Mouse (Mus musculus): ENCODE data around the gene Itgb6.

Gene Itgb6

GRCm38 (mm10) chr2:60712891-60713290 lies 9.6 kb downstream of the Itgb6 start:
- no peak for DNase-seq (ENCODE audit: low spot score in 2 of 2)

GRCm38 (mm10) chr2:60712483-60712882 lies 10.0 kb downstream of the Itgb6 start:
- DNase-seq (ENCODE audit: low spot score in 2 of 2): no peak

GRCm38 (mm10) chr2:60711098-60711880 lies 11.2 kb downstream of the Itgb6 start:
- DNase-seq (ENCODE audit: low spot score in 2 of 2): no peak

DNA sequence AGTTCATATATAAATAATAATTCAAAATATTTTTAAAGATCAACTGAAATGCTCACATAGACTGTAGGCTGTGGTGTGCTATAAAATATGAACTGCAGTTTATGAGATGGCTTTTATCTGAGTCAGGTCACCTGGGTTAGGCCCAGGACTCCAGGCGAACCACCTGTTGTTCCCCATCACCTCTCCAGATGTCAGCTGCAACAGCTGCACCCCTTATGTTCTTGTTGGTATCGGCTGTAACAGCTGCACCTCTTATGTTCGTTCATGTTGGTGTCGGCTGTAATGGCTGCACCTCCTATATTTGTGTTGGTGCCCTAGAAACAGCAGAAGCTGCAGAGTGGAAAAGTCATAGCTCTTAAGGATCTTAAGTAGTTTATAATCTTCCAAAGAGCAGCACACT lies 12.1 kb downstream of the Itgb6 start:
- DNase-seq (ENCODE audit: low spot score in 2 of 2): no peak

DNA sequence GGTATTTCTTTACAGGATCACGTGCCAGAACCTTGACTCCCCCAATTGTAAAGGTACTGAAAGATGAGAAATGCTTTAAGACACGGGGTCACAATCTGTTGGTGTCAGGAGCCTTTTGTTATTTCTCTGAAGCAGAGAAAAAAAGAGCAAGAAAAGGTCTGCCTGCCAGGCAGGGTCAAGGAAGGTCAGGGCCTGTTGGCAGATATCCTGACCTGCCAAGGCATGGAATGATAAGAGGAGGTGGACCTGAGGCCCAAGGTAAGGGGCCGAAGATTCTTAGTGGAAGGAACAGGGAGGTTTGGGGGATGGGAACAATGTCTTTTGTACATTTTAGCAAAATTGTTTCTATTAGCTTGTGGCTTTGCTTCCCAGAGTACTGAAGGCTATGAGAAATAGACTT lies 13.8 kb downstream of the Itgb6 start:
- DNase-seq (ENCODE audit: low spot score in 2 of 2): no peak

DNA sequence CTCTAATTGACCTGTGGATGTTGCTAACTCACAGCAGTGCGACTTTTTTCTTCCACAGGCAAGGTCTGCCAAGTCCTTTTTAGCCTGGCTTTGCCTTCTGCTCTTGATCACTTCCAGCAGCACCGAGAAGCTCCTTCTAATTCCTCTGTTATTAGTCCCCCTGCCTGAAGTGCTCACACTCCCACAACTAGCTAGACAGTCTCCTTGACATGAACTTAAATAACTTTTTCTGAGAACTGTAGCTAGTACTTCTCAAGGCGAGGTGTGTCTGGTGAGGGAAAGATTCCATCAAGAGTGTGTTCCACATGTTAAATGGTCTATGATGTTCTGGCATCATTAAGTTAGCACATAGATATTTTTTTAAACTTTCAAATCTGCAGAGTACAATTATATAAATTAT lies 15.6 kb downstream of the Itgb6 start:
- DNase-seq (ENCODE audit: low spot score in 2 of 2): no peak

DNA sequence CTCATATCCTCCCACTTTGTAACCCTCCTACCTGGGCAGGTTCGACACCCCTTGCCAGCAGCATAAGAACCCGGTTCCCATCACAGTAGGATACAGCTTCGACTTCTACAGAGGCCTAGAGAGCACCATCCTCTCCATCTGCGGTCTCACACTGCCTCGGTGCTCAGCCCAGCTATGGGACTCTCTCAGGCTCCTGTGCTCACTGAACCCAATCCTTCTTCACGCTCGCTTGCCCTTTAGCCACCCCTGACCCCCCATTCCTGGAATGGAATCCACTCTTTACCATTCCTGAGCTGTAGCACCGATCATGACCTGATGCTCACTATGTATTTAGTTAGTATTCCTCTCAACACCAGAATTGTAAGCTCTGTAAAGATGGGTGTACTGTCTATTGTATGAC lies 17.0 kb downstream of the Itgb6 start:
- DNase-seq (ENCODE audit: low spot score in 2 of 2): no peak

GRCm38 (mm10) chr2:60703315-60703714 lies 19.1 kb downstream of the Itgb6 start:
- no peak for DNase-seq (ENCODE audit: low spot score in 2 of 2)

DNA sequence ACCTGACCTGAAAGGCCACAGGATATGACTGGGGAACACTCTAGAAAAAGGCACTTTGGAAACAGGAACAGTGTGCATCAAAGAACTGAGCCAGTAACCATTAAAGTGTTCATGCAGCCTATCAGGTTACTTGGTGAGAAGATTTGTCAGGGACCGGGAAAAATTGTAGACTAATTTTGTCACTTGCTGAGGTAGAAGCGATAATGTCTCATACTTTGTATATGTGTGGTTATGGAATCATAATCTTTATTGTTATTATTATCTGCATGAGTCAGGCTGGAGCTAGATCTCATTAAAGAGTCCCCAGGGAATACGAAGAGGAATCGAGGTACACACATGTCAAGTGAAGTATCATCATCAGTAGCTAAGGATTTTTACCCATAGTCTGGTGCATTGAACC lies 21.5 kb downstream of the Itgb6 start:
- DNase-seq (ENCODE audit: low spot score in 2 of 2): no peak

- no peak for DNase-seq (ENCODE audit: low spot score in 2 of 2)
Observed at GRCm38 (mm10) chr2:60700013-60700412, 22.4 kb downstream of the Itgb6 start.

DNA sequence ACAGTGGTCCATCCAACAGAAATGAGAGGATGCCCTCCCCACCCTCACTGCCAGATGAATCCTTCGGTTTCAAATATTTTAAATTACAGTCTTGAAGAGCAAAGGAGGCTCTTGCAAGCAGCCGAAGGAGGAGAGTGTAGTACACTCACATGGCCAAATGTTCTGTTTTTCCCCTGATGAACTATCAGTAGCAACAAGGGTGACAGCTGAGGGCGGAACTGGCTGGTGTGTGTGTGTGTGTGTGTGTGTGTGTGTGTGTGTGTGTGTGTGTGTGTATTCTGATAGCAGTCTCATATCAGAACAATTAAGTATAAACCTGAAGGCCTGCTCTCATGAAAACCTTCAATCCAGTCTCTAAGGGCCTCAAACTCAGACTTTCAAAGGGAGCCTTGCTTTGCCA lies 22.9 kb downstream of the Itgb6 start:
- no peak for DNase-seq (ENCODE audit: low spot score in 2 of 2)

- no peak for DNase-seq (ENCODE audit: low spot score in 2 of 2)
Observed at GRCm38 (mm10) chr2:60698155-60698554, 24.3 kb downstream of the Itgb6 start.

- no peak for DNase-seq (ENCODE audit: low spot score in 2 of 2)
Observed at GRCm38 (mm10) chr2:60697530-60697929, 24.9 kb downstream of the Itgb6 start.

DNA sequence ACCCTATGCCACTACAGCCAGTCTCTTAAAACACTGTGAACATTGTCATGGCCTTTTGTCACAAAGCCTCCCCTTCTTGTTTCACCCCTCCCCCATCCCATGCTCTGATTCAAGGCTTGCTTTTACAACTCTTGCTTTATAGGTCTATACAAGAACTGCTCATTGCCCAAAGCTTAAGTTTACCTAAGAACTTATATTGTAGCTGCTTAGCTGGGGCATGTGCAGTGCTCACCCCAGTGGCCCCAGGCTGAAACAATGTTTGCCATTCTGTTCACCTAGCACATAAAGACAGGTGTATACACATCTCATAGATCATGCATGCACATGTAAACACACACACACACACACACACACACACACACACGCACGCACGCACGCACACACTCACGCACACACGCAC lies 25.9 kb downstream of the Itgb6 start:
- DNase-seq (ENCODE audit: low spot score in 2 of 2): no peak

GRCm38 (mm10) chr2:60695706-60696105 lies 26.7 kb downstream of the Itgb6 start:
- DNase-seq (ENCODE audit: low spot score in 2 of 2): no peak

- no peak for DNase-seq (ENCODE audit: low spot score in 2 of 2)
Observed at GRCm38 (mm10) chr2:60694563-60694962, 27.9 kb downstream of the Itgb6 start.

DNA sequence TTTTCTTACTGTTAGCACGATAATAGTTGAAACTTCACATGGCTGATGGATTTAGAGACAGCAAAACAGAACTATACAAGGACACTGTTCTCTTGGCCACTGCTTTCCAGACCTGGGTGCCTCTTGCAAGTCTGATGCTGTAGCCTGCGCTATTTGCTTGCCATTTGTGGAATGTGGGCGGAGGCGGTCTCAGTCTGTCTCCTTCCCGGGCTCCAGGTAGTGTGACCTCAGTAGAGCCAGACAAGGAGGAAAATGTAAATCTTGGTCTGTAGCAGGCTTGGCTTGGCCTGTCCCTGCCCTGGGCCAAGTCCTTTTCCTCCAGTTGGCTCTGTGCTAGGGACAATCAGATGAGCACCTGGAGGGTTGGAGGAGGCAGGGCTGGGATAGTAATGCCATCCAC lies 30.2 kb downstream of the Itgb6 start:
- DNase-seq (ENCODE audit: low spot score in 2 of 2): no peak

DNA sequence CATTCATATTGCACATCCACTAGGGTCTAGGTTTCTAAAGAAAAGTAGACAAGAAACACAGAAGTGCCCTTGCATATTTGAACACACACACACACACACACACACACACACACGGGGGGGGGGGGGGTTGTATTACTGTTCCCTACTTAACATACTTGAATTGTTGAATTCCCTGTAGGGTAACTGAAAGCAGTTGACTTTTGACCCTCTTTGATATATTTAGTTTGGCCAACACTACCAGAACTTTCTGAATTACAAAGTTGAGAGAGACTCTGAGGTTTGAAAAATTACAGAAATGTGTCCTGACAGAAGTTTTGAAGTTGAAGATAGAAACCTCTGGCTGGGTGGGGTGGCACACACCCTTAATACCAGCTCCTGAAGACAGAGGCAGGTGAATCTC lies 32.2 kb downstream of the Itgb6 start:
- DNase-seq (ENCODE audit: low spot score in 2 of 2): no peak

DNA sequence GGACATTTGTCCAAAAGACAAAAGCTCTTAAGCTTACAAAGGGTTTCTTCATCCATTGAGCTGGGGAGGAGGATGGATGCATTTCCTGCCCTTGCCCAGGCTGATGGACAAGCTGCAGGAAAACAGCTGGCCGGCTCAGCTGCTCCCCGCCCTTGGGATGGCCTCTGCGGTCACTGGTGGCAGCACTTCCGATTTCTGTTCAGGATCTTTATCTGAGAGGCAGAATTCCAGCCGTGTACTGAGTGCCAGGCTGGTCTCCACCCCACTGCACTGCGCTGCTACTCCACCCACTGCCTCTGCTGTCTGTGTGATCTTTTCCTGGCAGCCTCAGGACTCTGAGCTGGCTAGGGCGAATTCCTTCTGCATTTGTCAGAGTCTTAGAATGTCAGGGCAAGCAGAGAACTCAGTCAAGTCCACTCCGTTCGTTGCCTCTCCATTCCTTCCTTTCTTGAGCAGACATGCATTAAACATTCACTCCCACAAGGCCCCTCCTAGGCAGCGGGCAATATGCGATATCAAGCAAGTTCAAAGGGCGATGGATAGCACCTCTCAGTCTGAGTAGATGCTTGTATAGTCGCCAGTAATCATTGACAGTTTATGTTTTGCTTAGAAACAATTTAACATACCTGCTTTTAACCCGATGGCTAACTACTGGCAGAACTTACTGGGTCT lies 33.4 kb downstream of the Itgb6 start:
- DNase-seq (ENCODE audit: low spot score in 2 of 2): no peak

DNA sequence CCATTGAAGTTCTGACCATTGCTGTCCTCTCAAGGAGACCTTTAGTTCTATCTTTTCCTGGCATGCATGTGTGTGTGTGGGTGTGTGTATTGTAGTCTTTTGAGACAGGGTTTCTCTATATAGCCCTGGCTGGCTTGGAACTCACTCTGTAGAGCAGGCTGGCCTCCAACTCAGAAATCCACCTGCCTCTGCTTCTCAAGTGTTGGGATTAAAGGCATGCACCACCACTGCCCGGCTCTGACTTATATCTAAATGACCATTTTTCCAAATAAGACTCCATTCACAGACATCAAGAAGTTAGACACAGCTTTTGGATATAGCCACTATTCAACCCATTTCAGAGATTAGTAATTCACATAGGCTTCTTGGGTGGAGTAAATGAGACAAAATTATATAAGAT lies 34.3 kb downstream of the Itgb6 start:
- DNase-seq (ENCODE audit: low spot score in 2 of 2): no peak

- no peak for DNase-seq (ENCODE audit: low spot score in 2 of 2)
Observed at GRCm38 (mm10) chr2:60685973-60686372, 36.5 kb downstream of the Itgb6 start.

GRCm38 (mm10) chr2:60684168-60684567 lies 38.3 kb downstream of the Itgb6 start:
- no peak for DNase-seq (ENCODE audit: low spot score in 2 of 2)

DNA sequence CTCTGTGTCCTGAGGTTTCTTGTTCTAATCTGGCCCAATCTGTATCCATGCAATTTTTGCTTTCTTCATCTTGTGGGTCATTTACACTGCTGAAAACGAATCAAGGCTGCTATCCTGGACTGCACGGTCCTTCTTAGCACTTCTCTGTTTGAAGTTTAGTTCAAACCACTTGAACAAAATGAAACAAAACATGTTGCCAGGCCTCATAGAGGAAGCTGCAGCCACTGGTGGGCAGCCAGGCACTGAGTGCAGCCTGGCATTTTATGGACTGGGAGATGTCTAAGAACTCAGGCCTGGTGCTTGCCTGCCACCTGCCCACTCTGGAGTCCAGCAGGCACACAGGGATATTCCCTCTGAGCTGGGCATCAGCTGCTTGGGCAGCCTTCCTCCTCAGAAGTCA lies 39.9 kb downstream of the Itgb6 start:
- DNase-seq (ENCODE audit: low spot score in 2 of 2): no peak

- no peak for DNase-seq (ENCODE audit: low spot score in 2 of 2)
Observed at GRCm38 (mm10) chr2:60674413-60674812, 48.0 kb downstream of the Itgb6 start.
